Mouse (Mus musculus): ENCODE measurements around the gene Sdhb. TPM values are rescaled to one million over a fixed set of nuclear protein-coding genes. Genes with fewer than 3 reads are reported as not detected.

Gene Sdhb
- polyA plus RNA-seq, 1 experiment from 2014 or later, result 438 TPM

Other genes starting within 250 kb of the Sdhb start
- 0.10 TPM in 1 of 2 replicates, not detected in the other for gene Padi6, start 218.6 kb upstream of the Sdhb start, polyA plus RNA-seq (2015; fragmentation: Nextera tagmentation; extraction: Ambion mirVana)
- 0.24 TPM in 1 of 2 replicates, not detected in the other for gene Padi4, start 187.0 kb upstream of the Sdhb start, polyA plus RNA-seq (2015; fragmentation: Nextera tagmentation; extraction: Ambion mirVana)
- not detected in 2 replicates for gene Padi3, start 150.6 kb upstream of the Sdhb start, polyA plus RNA-seq (2015; fragmentation: Nextera tagmentation; extraction: Ambion mirVana)
- gene Padi1, start 115.4 kb upstream of the Sdhb start, polyA plus RNA-seq (2015; fragmentation: Nextera tagmentation; extraction: Ambion mirVana), result not detected in 2 replicates
- gene Padi2, start 54.9 kb upstream of the Sdhb start, polyA plus RNA-seq (2015; fragmentation: Nextera tagmentation; extraction: Ambion mirVana), result 0.88 and 1.0 TPM in 2 replicates
- 126 and 142 TPM in 2 replicates for gene Atp13a2, start 25.7 kb downstream of the Sdhb start, polyA plus RNA-seq (2015; fragmentation: Nextera tagmentation; extraction: Ambion mirVana)
- gene Mfap2, start 49.2 kb downstream of the Sdhb start, polyA plus RNA-seq (2015; fragmentation: Nextera tagmentation; extraction: Ambion mirVana), result 190 and 202 TPM in 2 replicates
- gene Crocc, start 99.3 kb downstream of the Sdhb start, polyA plus RNA-seq (2015; fragmentation: Nextera tagmentation; extraction: Ambion mirVana), result 6.2 and 6.7 TPM in 2 replicates
- gene Necap2, start 117.2 kb downstream of the Sdhb start, polyA plus RNA-seq (2015; fragmentation: Nextera tagmentation; extraction: Ambion mirVana), result 56.6 and 57.8 TPM in 2 replicates
- 0.09 and 0.46 TPM in 2 replicates for gene Spata21, start 127.1 kb downstream of the Sdhb start, polyA plus RNA-seq (2015; fragmentation: Nextera tagmentation; extraction: Ambion mirVana)
- 27.6 and 31.2 TPM in 2 replicates for gene Szrd1, start 178.6 kb downstream of the Sdhb start, polyA plus RNA-seq (2015; fragmentation: Nextera tagmentation; extraction: Ambion mirVana)
- gene Fbxo42, start 186.7 kb downstream of the Sdhb start, polyA plus RNA-seq (2015; fragmentation: Nextera tagmentation; extraction: Ambion mirVana), result 25.4 and 27.1 TPM in 2 replicates

Measured in forebrain, embryonic 16.5 days (tissue).